Comparison of ENCODE assay signal across 20 mouse cellular contexts in genomic region chr2:58516920-58517319, GRCm38 (mm10). TPM values are rescaled to one million over a fixed set of nuclear protein-coding genes. Genes with fewer than 3 reads are reported as not detected.
DNase-seq lines count a peak whose midpoint lies in the region; ATAC-seq and TF ChIP-seq lines count a peak whose summit lies in the region.
"Had no signal": no experiment of that assay in that cellular context is flagged by ENCODE, and none has a peak within 500 bp of the region (broad histone marks: within the 10 kb centered on the region; RNA-seq: fewer than 3 reads in every experiment).

No protein-coding gene starts in this region.

- no peak for DNase-seq in heart, postnatal 14 days
- no peak for DNase-seq in layer of hippocampus, adult 2 months (ENCODE audit: low spot score in 2 of 2)
- no peak for DNase-seq in layer of hippocampus, adult 11-12 months (ENCODE audit: low spot score)
- DNase-seq in stomach, postnatal 0 days (ENCODE audit: low spot score): no peak
- no peak for DNase-seq in spleen, postnatal 14 days (ENCODE audit: low spot score in 2 of 2)
- DNase-seq: adrenal gland, adult 2 months; cerebellum, adult 11-12 months; cerebellum, postnatal 36 days; left cerebral cortex, postnatal 4 days; lung, postnatal 14 days had no signal

- intact Hi-C loops in heart, postnatal 14 days (cut with DNase I): no loop called here

- peak overlapping the region; percentile 89 for H3K27ac ChIP-seq in heart, embryonic 13.5 days (replicated peaks)
- peak overlapping the region; percentile 39 for H3K27ac ChIP-seq in layer of hippocampus, adult 2 months
- peak overlapping the region; percentile 21; the same call in 1 of the 2 replicates for H3K27ac ChIP-seq in stomach, embryonic 14.5 days (ENCODE audit: low read length)
- H3K27ac ChIP-seq in stomach, postnatal 0 days (replicated peaks): no peak overlapping the region
- H3K27ac ChIP-seq: forebrain, embryonic 13.5 days; stomach, embryonic 15.5 days had no signal

- TF ChIP-seq EP300 in stomach, postnatal 0 days (optimal IDR thresholded peaks at IDR 0.05): no peak

- H3K36me3 ChIP-seq in heart, embryonic 13.5 days: peaks cover 7% of the 10 kb centered on the region; the same call in 1 of the 2 replicates
- H3K36me3 ChIP-seq in stomach, embryonic 14.5 days (ENCODE audit: control insufficient read depth, insufficient read depth, low read length): no peaks in the 10 kb centered on the region
- H3K36me3 ChIP-seq in stomach, postnatal 0 days (ENCODE audit: control insufficient read depth, insufficient read depth, low read length): no peaks in the 10 kb centered on the region
- H3K36me3 ChIP-seq: stomach, embryonic 15.5 days had no signal

- peaks cover 95% of the 10 kb centered on the region for H3K4me1 ChIP-seq in heart, embryonic 13.5 days
- H3K4me1 ChIP-seq in stomach, embryonic 14.5 days (ENCODE audit: control insufficient read depth, insufficient read depth, low read length): peaks cover 9% of the 10 kb centered on the region
- no peaks in the 10 kb centered on the region for H3K4me1 ChIP-seq in stomach, postnatal 0 days (replicated peaks; ENCODE audit: control insufficient read depth, insufficient read depth)

- TF ChIP-seq CTCF in layer of hippocampus, adult 2 months (conservative IDR thresholded peaks at IDR 0.05): no peak
- TF ChIP-seq CTCF in stomach, postnatal 0 days (IDR thresholded peaks at IDR 0.05; ENCODE audit: low read depth): no peak

- ATAC-seq in heart, embryonic 13.5 days (ENCODE audit: extremely low read depth, insufficient number of reproducible peaks, low FRiP score, low TSS enrichment): no peak
- no peak for ATAC-seq in stomach, embryonic 14.5 days (ENCODE audit: insufficient number of reproducible peaks, insufficient read depth, low FRiP score, low read depth)
- no peak for ATAC-seq in stomach, postnatal 0 days (ENCODE audit: low FRiP score, low TSS enrichment)
- ATAC-seq: CD4-positive, CD25-positive, alpha-beta regulatory T cell, adult 4 months; forebrain, embryonic 13.5 days had no signal

- H3K4me2 ChIP-seq in heart, embryonic 13.5 days: peak overlapping the region; percentile 64
- H3K4me2 ChIP-seq in stomach, embryonic 14.5 days (replicated peaks; ENCODE audit: low read depth, low read length): no peak overlapping the region
- no peak overlapping the region for H3K4me2 ChIP-seq in stomach, postnatal 0 days (replicated peaks; ENCODE audit: low read depth)
- H3K4me2 ChIP-seq: forebrain, embryonic 13.5 days had no signal

- WGBS in heart, embryonic 13.5 days: 40% methylated on average over 6 of the region's 6 CpGs
- 55% methylated on average over 6 of the region's 6 CpGs for WGBS in stomach, embryonic 14.5 days
- WGBS in stomach, postnatal 0 days: 60% methylated on average over 6 of the region's 6 CpGs

- H3K9ac ChIP-seq in heart, embryonic 13.5 days: no peak overlapping the region
- H3K9ac ChIP-seq in stomach, embryonic 14.5 days (replicated peaks; ENCODE audit: low read depth, low read length): no peak overlapping the region
- no peak overlapping the region for H3K9ac ChIP-seq in stomach, postnatal 0 days (ENCODE audit: low read length)
- H3K9ac ChIP-seq: forebrain, embryonic 13.5 days; stomach, embryonic 15.5 days had no signal

- no peaks in the 10 kb centered on the region for H3K9me3 ChIP-seq in heart, embryonic 13.5 days
- H3K9me3 ChIP-seq in stomach, embryonic 14.5 days (ENCODE audit: control insufficient read depth, low read depth, low read length): no peaks in the 10 kb centered on the region
- H3K9me3 ChIP-seq in stomach, postnatal 0 days (ENCODE audit: control insufficient read depth, low read length): no peaks in the 10 kb centered on the region
- H3K9me3 ChIP-seq: forebrain, embryonic 13.5 days; stomach, embryonic 15.5 days had no signal

- H3K27me3 ChIP-seq in heart, embryonic 13.5 days (replicated peaks): no peaks in the 10 kb centered on the region
- H3K27me3 ChIP-seq in stomach, embryonic 14.5 days (ENCODE audit: control insufficient read depth, insufficient read depth, low read length): no peaks in the 10 kb centered on the region
- no peaks in the 10 kb centered on the region for H3K27me3 ChIP-seq in stomach, postnatal 0 days (ENCODE audit: control insufficient read depth, insufficient read depth, low read length)
- H3K27me3 ChIP-seq: forebrain, embryonic 13.5 days; stomach, embryonic 15.5 days had no signal

- no peak overlapping the region for H3K4me3 ChIP-seq in heart, embryonic 13.5 days
- H3K4me3 ChIP-seq in layer of hippocampus, adult 2 months: no peak overlapping the region
- H3K4me3 ChIP-seq in stomach, embryonic 14.5 days (ENCODE audit: low read depth, low read length): no peak overlapping the region
- no peak overlapping the region for H3K4me3 ChIP-seq in stomach, postnatal 0 days (ENCODE audit: low read depth, low read length)
- H3K4me3 ChIP-seq: forebrain, embryonic 13.5 days; stomach, embryonic 15.5 days had no signal

RNA-seq across cellular contexts. Expression of gene Gm17409, which starts 47.0 kb away (rescaled TPM):
- polyA plus RNA-seq in heart, embryonic 13.5 days (2015; fragmentation: Nextera tagmentation; extraction: Ambion mirVana): 0.15 TPM in 1 of 2 replicates, not detected in the other
- total RNA-seq in heart, postnatal 14 days (2021): not detected
- not detected for total RNA-seq in layer of hippocampus, adult 2 months (2021)
- 0.26 TPM in 1 of 2 replicates, not detected in the other for polyA plus RNA-seq in stomach, embryonic 14.5 days (2014; fragmentation: Nextera tagmentation; extraction: Ambion mirVana)
- not detected in 2 replicates for polyA plus RNA-seq in stomach, postnatal 0 days (2015; fragmentation: Nextera tagmentation; extraction: Ambion mirVana)
- total RNA-seq: adrenal gland, adult 2 months; granulocyte monocyte progenitor cell, adult 5-6 weeks; left cerebral cortex, postnatal 4 days; MEL had no signal
- polyA plus RNA-seq: adrenal gland, adult 2 months; brain, embryonic 14.5 days; CD4-positive, CD25-positive, alpha-beta regulatory T cell, adult 4 months; embryonic facial prominence, embryonic 11.5 days; forebrain, embryonic 13.5 days; large intestine, adult 2 months; stomach, embryonic 15.5 days had no signal

RNA-seq across cellular contexts. Expression of gene Acvr1, which starts 50.0 kb away (rescaled TPM):
- 9.2 and 9.8 TPM in 2 replicates for polyA plus RNA-seq in heart, embryonic 13.5 days (2015; fragmentation: Nextera tagmentation; extraction: Ambion mirVana)
- total RNA-seq in heart, postnatal 14 days (2021): 10 to 100 TPM; 18.5 to 22.0 TPM
- total RNA-seq in layer of hippocampus, adult 2 months (2021): 10 to 100 TPM; 46.0 to 48.2 TPM
- polyA plus RNA-seq in stomach, embryonic 14.5 days (2014; fragmentation: Nextera tagmentation; extraction: Ambion mirVana): 9.5 and 10.5 TPM in 2 replicates
- 5.0 and 5.1 TPM in 2 replicates for polyA plus RNA-seq in stomach, postnatal 0 days (2015; fragmentation: Nextera tagmentation; extraction: Ambion mirVana)
- total RNA-seq: MEL had no signal

RNA-seq across cellular contexts. Expression of gene Upp2, which starts 50.2 kb away (rescaled TPM):
- polyA plus RNA-seq in heart, embryonic 13.5 days (2015; fragmentation: Nextera tagmentation; extraction: Ambion mirVana): 6.4 and 7.6 TPM in 2 replicates
- 1 to 10 TPM; 2.4 to 2.9 TPM for total RNA-seq in heart, postnatal 14 days (2021)
- total RNA-seq in layer of hippocampus, adult 2 months (2021): 10 to 100 TPM; 32.7 to 38.5 TPM
- polyA plus RNA-seq in stomach, embryonic 14.5 days (2014; fragmentation: Nextera tagmentation; extraction: Ambion mirVana): 9.2 and 11.6 TPM in 2 replicates
- polyA plus RNA-seq in stomach, postnatal 0 days (2015; fragmentation: Nextera tagmentation; extraction: Ambion mirVana): 5.2 and 6.1 TPM in 2 replicates
- total RNA-seq: MEL had no signal
- polyA plus RNA-seq: CD4-positive, CD25-positive, alpha-beta regulatory T cell, adult 4 months had no signal
